Mouse (Mus musculus): ENCODE data around the gene Cd22.
"Not testable (repeated sequence)": the region's sequence is repeated elsewhere in the genome, so short reads cannot be mapped to it uniquely, and the experiment has no call there.

The Cd22 gene

DNA sequence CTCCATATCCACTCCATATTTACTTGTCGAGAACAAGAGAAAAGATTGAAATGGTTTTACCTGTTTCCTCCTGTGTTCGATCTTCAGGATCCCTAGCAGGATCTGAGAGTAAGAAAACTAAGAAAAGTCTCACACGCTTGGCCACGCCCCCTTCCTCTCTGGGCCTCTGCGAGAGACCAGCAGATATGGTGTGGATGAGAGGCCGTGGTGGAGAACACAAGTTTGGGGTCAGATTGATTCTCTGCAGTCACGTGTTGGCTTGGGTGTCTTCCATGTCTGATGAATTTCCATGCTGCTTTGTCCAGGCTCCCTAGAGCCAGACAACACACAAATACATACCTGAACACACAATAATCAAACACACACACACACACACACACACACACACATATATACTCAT, at the start of gene Cd22:
Gene Cd22 (minus strand): TSS at position 167 of the 400 bp plus-strand sequence.
- in situ Hi-C loops (cut with MboI): no loop called here

DNA sequence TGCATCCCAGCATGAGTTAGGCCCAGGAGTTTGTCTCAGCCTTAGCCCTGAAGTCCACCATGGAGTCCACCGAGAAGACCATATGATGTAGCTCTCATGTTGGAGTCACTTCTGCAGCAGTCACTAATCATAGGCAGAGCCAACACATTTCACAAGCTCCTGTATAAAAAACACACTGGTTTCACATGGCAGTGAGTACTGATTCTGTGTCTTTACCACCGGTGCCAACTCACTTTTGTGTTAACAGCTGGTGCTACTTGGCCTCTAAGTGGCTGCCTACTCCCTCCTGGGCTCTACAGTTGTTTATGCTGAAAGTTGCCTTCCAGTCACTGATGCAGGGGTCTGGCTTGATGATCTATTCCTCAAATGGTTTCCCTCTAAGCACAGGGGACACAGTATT, 44.4 kb upstream of the Cd22 start, which contains the start of gene Hamp2:
Gene Hamp2 (minus strand): TSS at position 101 of the 400 bp plus-strand sequence.
- in situ Hi-C loops (cut with MboI): not testable (repeated sequence)

DNA sequence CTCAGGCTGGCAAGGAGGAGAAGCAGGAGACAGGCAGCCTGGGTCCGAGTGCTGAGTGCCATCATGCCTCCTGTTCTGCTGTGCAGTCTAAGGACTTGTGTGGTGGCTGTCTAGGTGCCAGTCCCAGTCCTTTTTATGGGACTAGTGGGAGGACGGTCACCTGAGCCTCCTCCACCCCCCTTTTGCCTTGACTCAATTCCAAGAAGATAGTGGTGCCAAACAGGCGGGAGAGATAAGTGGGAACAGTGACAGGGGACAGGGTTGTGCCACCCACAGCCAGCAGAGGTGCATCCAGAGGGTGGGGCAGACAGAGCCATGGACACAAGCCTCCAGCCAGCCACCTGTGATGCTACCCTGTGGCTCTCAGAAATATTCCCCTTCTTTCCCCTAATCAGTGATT, 43.9 kb upstream of the Cd22 start:
- in situ Hi-C loops (cut with MboI): no loop called here

DNA sequence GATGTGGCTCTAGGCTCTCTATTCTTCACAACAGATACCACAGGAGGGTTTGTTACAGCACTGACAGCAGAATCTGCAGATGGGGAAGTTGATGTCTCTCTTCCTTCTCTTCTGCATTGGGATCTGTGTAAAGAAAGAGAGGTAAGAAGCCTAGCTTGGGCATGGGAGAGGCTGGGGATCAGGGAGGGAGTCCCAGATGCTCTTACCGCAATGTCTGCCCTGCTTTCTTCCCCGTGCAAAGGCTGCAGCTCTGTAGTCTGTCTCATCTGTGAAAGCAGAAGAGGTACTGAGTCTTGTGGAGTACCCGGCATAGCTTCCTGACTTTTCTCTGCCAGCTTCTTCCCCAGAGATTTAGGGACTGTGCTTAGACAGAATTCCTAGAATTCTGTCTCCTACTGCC, 42.3 kb upstream of the Cd22 start:
- in situ Hi-C loops (cut with MboI): not testable (repeated sequence)

DNA sequence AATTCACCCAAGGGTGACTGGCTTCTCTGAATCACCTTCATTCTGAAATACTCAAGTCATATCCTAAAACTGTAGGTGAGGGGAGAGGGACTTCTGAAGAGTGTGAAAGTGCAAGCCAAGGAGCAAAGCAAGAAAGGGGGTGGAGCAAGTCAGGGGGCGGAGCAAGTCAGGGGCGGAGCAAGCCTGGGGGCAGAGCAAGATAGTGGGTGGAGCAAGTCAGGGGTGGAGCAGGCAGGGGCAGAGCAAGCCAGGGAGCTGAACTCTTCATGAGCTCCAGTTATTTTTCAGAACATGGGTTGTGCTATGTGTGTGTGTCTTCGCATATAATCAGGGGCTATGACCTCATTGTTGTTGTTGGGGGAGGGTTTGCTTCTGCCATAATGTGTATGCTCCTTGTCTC, 40.1 kb upstream of the Cd22 start:
- in situ Hi-C loops (cut with MboI): no loop called here

DNA sequence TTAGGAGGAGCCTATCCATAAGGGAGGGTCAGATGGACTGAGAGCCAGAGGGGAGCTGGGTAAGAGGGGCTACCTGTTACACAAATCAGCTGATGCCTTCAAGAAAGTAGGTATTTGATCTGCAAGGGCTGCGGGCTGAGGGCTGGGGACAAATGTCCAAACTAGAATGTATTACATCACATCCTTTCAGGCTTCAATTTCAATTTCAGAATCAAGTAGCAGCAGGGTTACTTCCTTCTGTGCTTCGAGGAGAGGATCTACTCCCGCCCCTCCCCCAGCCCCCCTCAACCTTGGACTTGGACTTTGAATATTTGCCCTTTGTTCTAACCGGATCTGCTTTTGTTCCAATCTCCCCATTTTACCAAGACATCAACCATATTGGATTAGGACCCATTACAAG, 37.1 kb upstream of the Cd22 start:
- in situ Hi-C loops (cut with MboI): no loop called here

DNA sequence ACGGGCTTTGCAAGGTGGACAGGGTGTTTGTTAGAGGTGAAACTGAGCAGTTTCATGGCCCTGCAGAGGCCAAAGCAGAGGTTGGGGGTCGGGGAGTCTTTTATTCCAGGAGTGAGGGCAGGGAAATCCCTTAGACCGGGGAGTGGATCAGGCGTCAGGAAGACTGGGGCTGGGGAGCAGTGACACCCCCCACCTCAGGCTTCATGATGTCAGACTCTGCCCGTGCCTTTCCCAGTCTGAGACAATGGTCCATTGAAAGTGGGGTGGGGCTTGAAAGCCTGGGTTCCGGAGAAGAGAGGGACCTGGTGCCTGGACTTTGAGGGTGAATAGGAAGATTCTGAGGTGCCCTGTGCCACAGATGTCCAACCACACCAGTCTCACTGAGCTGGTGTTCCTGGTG, 36.6 kb upstream of the Cd22 start:
- in situ Hi-C loops (cut with MboI): no loop called here

DNA sequence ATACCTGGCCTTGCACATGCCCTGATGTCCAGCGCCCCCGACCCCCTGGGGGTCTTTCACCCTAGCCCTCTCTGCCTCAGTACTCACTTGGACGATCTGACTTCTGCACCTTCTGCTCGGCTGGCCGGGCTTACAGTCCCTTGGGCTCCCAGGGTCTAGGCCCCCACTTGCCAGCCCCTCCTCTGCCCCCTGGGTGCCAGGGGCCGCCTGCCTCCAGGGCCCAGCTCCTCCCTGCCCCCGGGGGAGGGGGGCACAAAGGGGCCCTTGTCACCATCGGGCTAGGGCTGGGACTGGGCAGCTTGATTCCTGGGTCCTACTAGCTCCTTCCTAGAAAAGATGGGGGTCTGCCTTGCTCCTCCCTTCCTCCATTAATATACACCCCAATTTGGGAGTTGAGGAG, 34.6 kb upstream of the Cd22 start, which contains the start of gene Mag:
Gene Mag (minus strand): TSS at position 142 of the 400 bp plus-strand sequence.
- in situ Hi-C loops (cut with MboI): no loop called here

DNA sequence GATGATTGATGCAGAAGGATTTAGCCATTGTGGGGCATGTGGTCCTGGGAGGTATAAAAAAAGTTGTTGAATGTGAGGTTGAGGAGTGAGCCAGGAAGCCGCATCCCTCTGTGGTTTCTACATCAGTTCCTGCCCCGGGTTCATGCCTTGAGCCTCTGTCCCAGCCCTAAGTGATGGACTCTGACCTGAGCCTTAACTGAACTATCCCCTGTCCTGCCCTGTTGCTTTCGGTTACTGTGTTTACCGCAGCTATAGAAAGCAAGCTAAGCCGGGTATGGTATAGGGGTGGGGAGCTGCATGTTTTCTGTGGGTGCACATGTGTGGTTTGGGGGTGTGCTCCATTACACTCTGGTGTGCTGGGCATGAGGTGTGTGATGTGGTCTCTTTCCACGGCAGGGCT, 29.6 kb upstream of the Cd22 start:
- in situ Hi-C loops (cut with MboI): no loop called here

DNA sequence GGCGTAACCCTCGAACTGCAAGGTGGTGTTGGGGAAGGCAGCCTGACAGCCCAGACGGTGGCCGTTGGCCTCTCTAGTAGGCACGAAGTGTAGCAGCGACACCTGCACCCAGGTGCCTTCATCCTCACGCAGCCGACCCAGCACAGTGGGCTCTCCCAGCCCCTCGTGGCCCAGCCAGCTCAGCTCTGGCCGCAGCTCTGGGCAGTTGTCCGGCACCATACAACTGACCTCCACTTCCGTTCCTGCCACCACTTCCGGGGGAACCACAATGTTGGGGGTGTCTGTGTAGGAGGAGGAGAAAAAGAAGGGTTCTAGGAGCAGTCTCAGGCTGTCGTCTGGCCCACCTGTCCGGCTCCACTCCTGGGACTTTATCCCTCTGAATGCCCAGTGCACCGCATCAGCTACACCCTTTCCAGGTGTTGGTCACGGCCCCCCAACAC, 28.9 kb upstream of the Cd22 start:
- in situ Hi-C loops (cut with MboI): no loop called here

DNA sequence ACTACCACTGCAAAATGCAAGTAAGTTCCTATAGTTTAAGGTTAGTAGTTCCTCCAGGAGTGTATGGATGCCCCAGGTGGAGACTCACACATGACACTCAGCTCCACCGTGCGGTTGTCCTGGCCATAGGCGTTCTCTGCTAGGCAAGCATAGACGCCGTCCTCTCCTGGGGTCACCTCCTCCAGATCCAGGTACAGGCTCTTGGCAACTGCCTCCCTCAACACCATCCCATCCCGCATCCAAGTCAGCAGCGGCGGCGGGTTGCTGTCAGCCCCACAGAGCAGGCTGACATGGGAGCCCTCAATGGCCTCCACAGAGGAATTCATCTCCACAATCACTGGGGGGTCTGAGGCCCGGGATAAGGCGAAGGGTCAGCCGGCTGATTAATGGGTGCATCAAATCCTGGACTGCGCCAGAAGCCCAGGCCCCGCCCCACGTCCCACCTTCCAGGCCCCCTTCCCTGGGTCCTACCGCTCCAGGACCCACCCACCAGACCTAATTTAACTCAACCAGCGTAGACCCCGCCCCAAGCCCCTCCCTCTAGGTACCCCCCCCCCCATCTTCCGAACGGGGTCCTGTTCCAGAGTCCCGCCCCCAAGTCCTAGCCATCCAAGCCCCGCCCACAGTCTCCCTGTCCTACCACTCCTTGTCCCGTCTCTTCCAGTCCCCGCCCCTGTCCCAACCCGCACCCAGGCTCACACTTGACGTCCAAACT, 28.3 kb upstream of the Cd22 start:
- in situ Hi-C loops (cut with MboI): no loop called here

DNA sequence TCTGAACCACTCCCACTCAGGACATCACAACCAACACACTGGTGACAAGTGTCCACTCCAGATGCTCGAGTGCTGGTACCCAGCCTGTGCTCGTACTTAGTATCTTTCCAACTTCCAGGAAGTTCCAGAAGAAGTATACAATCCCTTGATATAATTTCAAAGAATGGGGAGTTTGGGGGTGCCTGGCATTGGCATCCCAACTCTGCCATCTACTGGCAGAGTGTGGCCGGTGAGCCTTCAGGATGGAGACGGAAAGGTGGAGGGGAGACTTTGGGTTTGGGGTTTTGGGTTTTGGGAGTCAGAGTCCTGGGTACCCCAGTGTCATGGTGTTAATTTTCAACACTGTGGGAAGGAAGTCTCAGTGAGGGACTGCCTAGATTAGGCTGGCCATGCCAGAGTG, 23.9 kb upstream of the Cd22 start:
- in situ Hi-C loops (cut with MboI): loop anchor here (5.0 kb wide), 1 partner anchor 87 kb away; no protein-coding TSS in a partner anchor

DNA sequence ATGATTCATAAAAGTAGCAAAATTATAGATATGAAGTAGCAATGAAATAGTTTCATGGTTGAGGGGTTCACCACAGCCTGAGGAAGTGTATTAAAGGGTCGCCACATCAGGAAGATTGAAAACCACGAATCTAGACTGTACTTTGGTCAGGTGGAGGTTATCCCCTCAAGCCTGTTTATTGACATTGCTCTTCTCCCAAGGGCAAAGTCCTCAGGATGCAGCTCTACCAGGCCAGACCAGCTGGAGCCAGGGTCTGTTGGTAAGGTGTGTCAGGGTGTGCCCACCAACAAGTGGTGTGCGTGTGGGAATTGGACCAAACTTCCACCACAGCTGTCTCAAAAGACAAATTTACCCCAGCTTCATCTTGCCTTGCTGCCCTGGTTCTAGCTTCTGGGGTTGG, 15.1 kb upstream of the Cd22 start:
- in situ Hi-C loops (cut with MboI): no loop called here

DNA sequence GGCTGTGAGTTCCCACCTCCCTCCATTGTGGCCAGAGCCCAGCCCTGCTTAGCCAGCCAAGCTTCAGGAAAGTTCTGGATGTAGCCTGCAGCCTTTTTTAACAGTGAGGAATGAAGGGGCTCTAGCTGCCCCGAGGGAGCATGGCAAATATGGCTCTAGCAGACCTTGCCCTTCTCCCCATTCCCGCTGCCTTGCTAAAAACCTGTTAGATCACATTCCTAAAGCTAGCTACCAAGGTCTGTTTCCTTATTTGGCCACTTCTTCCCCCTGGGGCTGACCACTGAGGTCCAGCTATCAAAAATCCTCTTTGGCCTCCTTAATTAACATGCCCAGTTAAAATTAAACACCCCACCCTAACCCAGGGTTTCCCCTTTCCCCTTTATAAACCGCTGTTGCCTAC, 12.4 kb upstream of the Cd22 start:
- in situ Hi-C loops (cut with MboI): no loop called here

DNA sequence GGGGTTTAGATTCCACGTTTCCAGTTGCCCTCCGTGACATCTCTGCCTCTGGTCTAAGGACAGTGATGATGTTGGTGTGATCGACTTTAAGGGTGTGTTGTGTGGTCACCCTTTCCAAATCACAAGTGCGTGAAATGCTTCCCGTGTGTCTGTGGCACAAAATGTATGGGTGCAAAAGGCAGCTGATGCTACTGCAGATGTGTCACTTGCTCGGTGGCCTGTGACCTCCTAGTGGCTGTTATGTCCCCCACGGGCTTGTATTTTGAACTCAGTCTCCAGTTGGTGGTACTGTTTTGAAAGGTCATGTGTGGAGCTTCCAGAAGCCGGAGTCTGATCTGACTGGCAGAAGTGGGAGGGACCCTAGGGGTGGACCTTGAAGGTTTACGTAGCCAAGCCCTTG, 11.6 kb upstream of the Cd22 start:
- in situ Hi-C loops (cut with MboI): no loop called here

DNA sequence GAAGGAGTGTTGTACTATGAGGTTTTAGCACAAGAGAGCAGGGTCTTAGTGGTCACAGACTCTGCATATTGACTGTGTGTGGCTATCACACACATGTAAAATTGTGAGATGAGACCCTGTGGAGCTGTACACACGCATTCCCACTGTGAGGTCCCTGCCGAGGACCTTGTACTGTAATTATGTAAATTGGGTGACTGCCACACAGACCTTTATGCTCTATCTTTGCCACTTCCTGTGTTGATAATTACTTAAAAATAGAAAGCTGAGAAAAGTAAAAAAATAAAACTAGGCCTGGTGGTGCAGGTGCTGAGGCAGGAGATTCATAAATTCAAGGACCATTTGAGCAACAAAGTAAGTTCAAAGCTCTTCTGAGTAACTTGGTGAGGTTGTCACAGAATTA, 10.5 kb upstream of the Cd22 start:
- in situ Hi-C loops (cut with MboI): no loop called here

DNA sequence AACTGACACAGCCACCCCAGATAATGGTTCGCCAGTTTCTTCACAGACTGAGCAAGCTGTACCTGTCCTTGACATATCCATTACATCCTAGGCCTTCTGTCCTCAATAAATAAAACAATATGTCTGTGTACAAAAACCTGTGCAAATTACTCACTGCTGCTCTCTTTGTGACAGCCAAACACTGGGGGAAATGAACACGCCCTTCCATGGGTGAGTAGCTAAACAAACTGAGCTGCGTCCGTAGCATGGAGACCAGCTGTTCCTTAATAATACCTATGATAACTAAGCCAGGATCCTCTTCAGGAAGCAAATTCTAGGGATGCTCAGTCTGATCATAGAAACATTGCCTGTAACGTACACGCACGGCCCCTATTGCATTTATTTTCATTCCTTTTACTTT, 8.6 kb upstream of the Cd22 start:
- in situ Hi-C loops (cut with MboI): no loop called here

DNA sequence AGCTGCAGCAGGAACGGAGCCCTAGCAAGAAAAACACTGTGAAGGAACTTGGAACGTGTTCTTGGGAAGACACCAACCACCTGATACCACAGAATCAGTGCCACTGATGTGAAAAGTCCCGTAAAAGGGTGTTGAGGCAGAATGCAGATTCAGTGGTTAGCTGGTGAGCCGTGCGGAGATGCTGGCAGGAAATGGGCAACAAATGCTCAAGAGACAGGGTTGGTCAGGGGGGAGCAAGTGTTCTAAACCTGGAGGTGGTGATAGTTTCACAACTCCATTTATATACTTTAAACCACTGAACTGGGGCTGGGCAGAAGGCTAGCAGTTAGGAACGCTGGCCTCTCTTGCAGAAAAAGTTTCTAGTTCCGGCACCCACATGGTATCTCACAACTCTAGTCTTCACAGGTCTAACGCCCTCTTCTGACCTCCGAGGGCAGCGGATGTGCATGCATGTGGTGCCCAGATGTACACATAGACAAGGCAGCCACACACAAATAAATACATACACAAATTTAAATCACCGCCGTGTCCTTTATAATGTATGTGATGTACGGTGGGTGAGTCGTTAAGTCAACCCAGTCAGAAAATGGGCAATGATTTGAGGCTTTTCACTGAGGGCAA, 7.5 kb upstream of the Cd22 start:
- in situ Hi-C loops (cut with MboI): no loop called here

DNA sequence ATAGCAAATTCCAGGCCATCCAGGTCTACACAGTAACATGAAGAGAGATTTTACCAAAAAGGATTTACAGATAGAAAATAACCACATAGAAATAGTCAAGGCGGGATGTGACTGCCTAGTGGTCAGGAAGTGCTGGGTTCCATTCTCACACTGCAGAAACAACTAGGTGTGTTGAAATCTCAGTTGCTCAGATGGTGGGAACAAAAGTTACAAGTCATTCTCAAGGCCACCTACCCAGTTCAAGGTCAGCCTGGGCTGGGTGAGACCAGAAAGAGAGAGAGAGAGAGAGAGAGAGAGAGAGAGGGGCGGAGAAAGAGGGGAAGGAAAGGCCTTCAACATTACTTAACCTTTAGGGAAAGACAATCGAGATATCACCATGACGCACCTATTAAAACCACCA, 6.7 kb upstream of the Cd22 start:
- in situ Hi-C loops (cut with MboI): no loop called here

DNA sequence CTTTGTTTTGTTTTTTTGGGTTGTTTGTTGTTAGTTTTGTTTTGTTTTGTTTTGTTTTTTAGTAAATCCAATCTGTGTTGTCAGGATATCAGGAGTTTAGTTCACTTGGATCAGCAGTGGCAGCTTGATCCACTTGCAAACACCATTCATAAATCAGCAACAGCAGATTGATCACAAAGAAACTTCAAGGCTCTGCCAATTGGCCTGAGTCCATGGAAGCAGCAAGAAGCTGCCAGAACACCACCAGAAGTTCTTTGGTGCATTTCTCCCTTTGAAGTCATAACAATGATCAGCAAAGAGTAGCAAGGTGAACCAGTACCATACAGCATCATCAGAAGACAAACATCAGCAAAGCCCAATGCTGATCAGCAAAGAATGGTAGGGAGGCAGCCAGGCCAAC, 3.9 kb upstream of the Cd22 start:
- in situ Hi-C loops (cut with MboI): no loop called here

DNA sequence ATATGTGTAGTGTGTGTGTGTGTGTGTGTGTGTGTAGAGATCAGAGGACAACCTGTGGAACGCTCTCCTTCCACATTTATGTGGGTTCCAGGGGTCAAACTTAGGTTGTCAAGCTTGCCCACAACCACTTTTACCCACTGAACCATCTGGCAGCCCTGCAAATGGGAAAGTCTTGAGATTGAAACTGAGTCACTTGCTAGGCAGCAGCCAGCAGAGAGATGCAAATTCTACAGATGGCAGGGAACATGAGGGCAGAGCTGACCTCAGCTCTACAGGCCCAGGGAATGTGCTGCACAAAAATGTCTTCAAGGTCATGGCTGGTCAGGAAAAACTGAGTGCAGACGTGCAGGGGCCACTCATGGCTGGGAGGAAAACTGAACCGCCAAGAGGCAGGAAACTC, 1.2 kb upstream of the Cd22 start:
- in situ Hi-C loops (cut with MboI): no loop called here

DNA sequence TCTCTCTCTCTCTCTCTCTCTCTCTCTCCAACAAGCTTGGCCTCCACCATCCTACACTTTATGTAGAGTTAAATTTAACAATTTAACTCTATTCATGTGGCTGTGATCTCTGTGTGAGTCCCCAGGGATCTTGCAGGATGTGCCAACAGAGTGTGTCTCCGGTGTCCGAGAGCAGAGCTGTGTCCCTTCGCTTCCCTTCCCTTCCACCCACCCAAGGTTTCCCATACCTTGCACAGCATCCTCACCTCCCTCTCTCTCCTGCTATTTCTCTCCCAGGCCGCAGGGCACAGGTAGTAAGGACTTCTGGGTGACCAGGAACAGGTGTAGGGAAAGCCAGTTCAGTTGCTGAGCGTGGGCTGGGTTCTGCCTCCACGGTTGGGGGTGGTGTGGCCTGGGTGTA, 1.2 kb downstream of the Cd22 start:
- in situ Hi-C loops (cut with MboI): no loop called here

DNA sequence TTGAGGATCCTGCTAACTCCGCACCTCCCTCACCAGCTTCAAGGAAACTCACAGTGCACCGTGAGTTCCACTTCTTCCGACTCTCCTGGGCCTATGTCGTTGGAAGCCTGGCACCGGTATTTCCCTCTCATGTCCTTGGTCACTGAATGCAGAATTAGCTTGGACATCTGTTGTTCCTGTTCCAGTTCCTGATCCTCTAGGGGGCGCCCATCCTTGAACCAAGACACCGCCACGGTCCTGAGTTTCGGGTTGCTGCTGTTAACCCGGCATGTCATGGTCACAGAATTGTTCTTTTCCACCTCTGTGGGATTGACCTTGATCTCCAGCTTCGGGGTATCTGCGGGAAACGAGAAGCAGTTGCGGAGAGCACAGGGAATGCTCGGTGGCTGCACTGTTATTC, 7.1 kb downstream of the Cd22 start:
- in situ Hi-C loops (cut with MboI): no loop called here

DNA sequence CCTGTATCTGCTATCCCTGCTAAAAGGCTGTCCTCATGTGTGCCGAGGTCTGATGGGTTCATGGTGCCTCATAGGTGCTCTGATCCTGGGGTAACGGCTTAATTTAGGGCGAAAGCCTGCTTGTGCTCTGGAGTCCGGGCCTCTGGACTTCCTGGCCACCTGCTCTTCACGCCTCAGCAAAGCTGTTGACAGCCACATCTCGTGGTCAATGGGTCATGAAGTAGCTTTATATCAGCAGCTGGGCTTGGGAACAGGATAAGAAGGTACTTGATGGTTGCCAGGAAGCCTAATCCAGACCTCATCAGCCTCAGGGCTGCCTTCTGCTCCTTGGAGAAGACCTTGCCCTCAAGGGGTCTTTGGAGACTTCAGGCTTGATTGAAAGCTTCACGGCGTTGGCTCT, 16.8 kb downstream of the Cd22 start:
- in situ Hi-C loops (cut with MboI): no loop called here

All from mature B cell (primary cell).